Comparison of ENCODE assay signal across 8 mouse cellular contexts in genomic region chr5:31055216-31056140, GRCm38 (mm10). TPM values are rescaled to one million over a fixed set of nuclear protein-coding genes. Genes with fewer than 3 reads are reported as not detected.
A peak's percentile ranks its signal among the peaks of the same experiment; 100 is the strongest.
DNase-seq lines count a peak whose midpoint lies in the region; ATAC-seq lines count a peak whose summit lies in the region.

No protein-coding gene starts in this region.

- peaks cover 21% of the 10 kb centered on the region for H3K4me1 ChIP-seq in kidney, embryonic 15.5 days
- H3K4me1 ChIP-seq in heart, embryonic 16.5 days (ENCODE audit: control insufficient read depth, insufficient read depth, low read length), result peaks cover 12% of the 10 kb centered on the region

- no peaks in the 10 kb centered on the region for H3K9me3 ChIP-seq in kidney, embryonic 15.5 days (replicated peaks)
- H3K9me3 ChIP-seq in heart, embryonic 16.5 days (replicated peaks; ENCODE audit: control insufficient read depth, low read length), result no peaks in the 10 kb centered on the region

- peak; percentile 59; the same call in 1 of the 2 replicates for ATAC-seq in kidney, embryonic 15.5 days (replicated peaks; ENCODE audit: low FRiP score)
- no peak for ATAC-seq in heart, embryonic 16.5 days (replicated peaks; ENCODE audit: extremely low read depth, insufficient read depth, low FRiP score)

- 17% methylated on average over 19 of the region's 19 CpGs for WGBS in kidney, embryonic 15.5 days
- WGBS in heart, embryonic 16.5 days, result 27% methylated on average over 19 of the region's 19 CpGs

- H3K27ac ChIP-seq in kidney, embryonic 15.5 days, result peak overlapping the region; percentile 87
- peak overlapping the region; percentile 59 for H3K27ac ChIP-seq in heart, embryonic 16.5 days (ENCODE audit: low read length)

- no peaks in the 10 kb centered on the region for H3K27me3 ChIP-seq in kidney, embryonic 15.5 days
- no peaks in the 10 kb centered on the region for H3K27me3 ChIP-seq in heart, embryonic 16.5 days (ENCODE audit: control insufficient read depth, insufficient read depth, low read length)

- DNase-seq in kidney, postnatal 10 days, result no peak
- peak; percentile 10 for DNase-seq in ZHBTc4 (ENCODE audit: low read depth, low spot score)
- peak; percentile 28 for DNase-seq in lung, postnatal 36 days
- DNase-seq in urinary bladder, postnatal 36 days (ENCODE audit: low spot score in 2 of 2), result no peak
- DNase-seq in urinary bladder, postnatal 14 days (ENCODE audit: low spot score), result no peak
- no peak for DNase-seq in adrenal gland, postnatal 25 days

- H3K36me3 ChIP-seq in kidney, embryonic 15.5 days, result peaks cover 43% of the 10 kb centered on the region
- peaks cover 17% of the 10 kb centered on the region for H3K36me3 ChIP-seq in heart, embryonic 16.5 days (ENCODE audit: control insufficient read depth, insufficient read depth)

- peak overlapping the region; percentile 76 for H3K9ac ChIP-seq in kidney, embryonic 15.5 days
- H3K9ac ChIP-seq in heart, embryonic 16.5 days (ENCODE audit: low read length), result peak overlapping the region; percentile 84

- H3K4me2 ChIP-seq in kidney, embryonic 15.5 days, result peak overlapping the region; percentile 95
- peak overlapping the region; percentile 95 for H3K4me2 ChIP-seq in heart, embryonic 16.5 days (ENCODE audit: low read depth, low read length)

- H3K4me3 ChIP-seq in kidney, embryonic 15.5 days (replicated peaks), result peak overlapping the region; percentile 74
- peak overlapping the region; percentile 70 for H3K4me3 ChIP-seq in heart, embryonic 16.5 days (ENCODE audit: low read length)

RNA-seq across cellular contexts. Expression of gene Cad, which starts 0.9 kb away (rescaled TPM):
- 32.5 and 36.2 TPM in 2 replicates for polyA plus RNA-seq in kidney, embryonic 15.5 days (2015; fragmentation: Nextera tagmentation; extraction: Ambion mirVana)
- 14.4 and 18.4 TPM in 2 replicates for polyA plus RNA-seq in heart, embryonic 16.5 days (2015; fragmentation: Nextera tagmentation; extraction: Ambion mirVana)
- total RNA-seq in adrenal gland, postnatal 25 days (2021), result 28.3 and 29.1 TPM in 2 replicates

RNA-seq across cellular contexts. Expression of gene Slc5a6, which starts 6.8 kb away (rescaled TPM):
- polyA plus RNA-seq in kidney, embryonic 15.5 days (2015; fragmentation: Nextera tagmentation; extraction: Ambion mirVana), result 10.4 and 11.8 TPM in 2 replicates
- polyA plus RNA-seq in heart, embryonic 16.5 days (2015; fragmentation: Nextera tagmentation; extraction: Ambion mirVana), result 9.4 and 9.5 TPM in 2 replicates
- 26.4 and 32.1 TPM in 2 replicates for total RNA-seq in adrenal gland, postnatal 25 days (2021)

RNA-seq across cellular contexts. Expression of gene Atraid, which starts 7.4 kb away (rescaled TPM):
- 145 and 149 TPM in 2 replicates for polyA plus RNA-seq in kidney, embryonic 15.5 days (2015; fragmentation: Nextera tagmentation; extraction: Ambion mirVana)
- 117 and 121 TPM in 2 replicates for polyA plus RNA-seq in heart, embryonic 16.5 days (2015; fragmentation: Nextera tagmentation; extraction: Ambion mirVana)
- 136 and 139 TPM in 2 replicates for total RNA-seq in adrenal gland, postnatal 25 days (2021)

RNA-seq across cellular contexts. Expression of gene Dnajc5g, which starts 50.6 kb away (rescaled TPM):
- not detected in 2 replicates for polyA plus RNA-seq in kidney, embryonic 15.5 days (2015; fragmentation: Nextera tagmentation; extraction: Ambion mirVana)
- polyA plus RNA-seq in heart, embryonic 16.5 days (2015; fragmentation: Nextera tagmentation; extraction: Ambion mirVana), result not detected in 2 replicates
- total RNA-seq in adrenal gland, postnatal 25 days (2021), result not detected in 2 replicates

RNA-seq across cellular contexts. Expression of gene Slc30a3, which starts 52.6 kb away (rescaled TPM):
- 2.8 and 3.1 TPM in 2 replicates for polyA plus RNA-seq in kidney, embryonic 15.5 days (2015; fragmentation: Nextera tagmentation; extraction: Ambion mirVana)
- polyA plus RNA-seq in heart, embryonic 16.5 days (2015; fragmentation: Nextera tagmentation; extraction: Ambion mirVana), result 0.27 and 0.35 TPM in 2 replicates
- not detected in 2 replicates for total RNA-seq in adrenal gland, postnatal 25 days (2021)

Comparison
In these comparisons a context has a peak if more than half of its experiments do, and no peak if none do; other contexts are left out.
1. DNase-seq: peak in ZHBTc4 (single experiment) and lung, postnatal 36 days (single experiment); none in kidney, postnatal 10 days (single experiment), urinary bladder, postnatal 36 days (0 of 2), urinary bladder, postnatal 14 days (single experiment) and adrenal gland, postnatal 25 days (single experiment).